Mouse (Mus musculus): ENCODE measurements around the gene Prrc2a.
A peak's percentile ranks its signal among the peaks of the same experiment; 100 is the strongest.
"Not testable (repeated sequence)": the region's sequence is repeated elsewhere in the genome, so short reads cannot be mapped to it uniquely, and the experiment has no call there.

The Prrc2a gene

GRCm38 (mm10) chr17:35134801-35135590 lies 29.7 kb downstream of the Prrc2a start, which contains the start of gene Bag6:
Bag6 (plus strand) TSS chr17:35135178.
- DNase-seq (ENCODE audit: extremely low spot score, low spot score), result peak; percentile 95

- DNase-seq (ENCODE audit: extremely low spot score, low spot score), result no peak
These were observed 31.2 kb downstream of the Prrc2a start for GRCm38 (mm10) chr17:35133517-35133916.

GRCm38 (mm10) chr17:35132174-35132560 lies 32.5 kb downstream of the Prrc2a start:
- DNase-seq (ENCODE audit: extremely low spot score, low spot score), result no peak

GRCm38 (mm10) chr17:35131500-35132173 lies 33.1 kb downstream of the Prrc2a start, which contains the start of gene Apom:
Apom (minus strand) TSS chr17:35132050.
- no peak for DNase-seq (ENCODE audit: extremely low spot score, low spot score)

GRCm38 (mm10) chr17:35131038-35131437 lies 33.7 kb downstream of the Prrc2a start:
- DNase-seq (ENCODE audit: extremely low spot score, low spot score), result no peak

GRCm38 (mm10) chr17:35128996-35129395 lies 35.7 kb downstream of the Prrc2a start:
- no peak for DNase-seq (ENCODE audit: extremely low spot score, low spot score)

- no peak for DNase-seq (ENCODE audit: extremely low spot score, low spot score)
These were observed 37.7 kb downstream of the Prrc2a start for GRCm38 (mm10) chr17:35127017-35127416.

- DNase-seq (ENCODE audit: extremely low spot score, low spot score), result peak; percentile 78
These were observed 38.5 kb downstream of the Prrc2a start, which contains the start of gene D17H6S53E for GRCm38 (mm10) chr17:35126206-35126611. D17H6S53E (plus strand) TSS chr17:35126373.

GRCm38 (mm10) chr17:35125578-35125977 lies 39.1 kb downstream of the Prrc2a start:
- no peak for DNase-seq (ENCODE audit: extremely low spot score, low spot score)

- DNase-seq (ENCODE audit: extremely low spot score, low spot score), result no peak
These were observed 39.6 kb downstream of the Prrc2a start for GRCm38 (mm10) chr17:35125081-35125480.

GRCm38 (mm10) chr17:35124261-35124896 lies 40.3 kb downstream of the Prrc2a start:
- not testable (repeated sequence) for DNase-seq (ENCODE audit: extremely low spot score, low spot score)

GRCm38 (mm10) chr17:35123287-35123686 lies 41.4 kb downstream of the Prrc2a start:
- DNase-seq (ENCODE audit: extremely low spot score, low spot score), result not testable (repeated sequence)

- DNase-seq (ENCODE audit: extremely low spot score, low spot score), result no peak
These were observed 42.8 kb downstream of the Prrc2a start, which contains the start of gene Csnk2b for GRCm38 (mm10) chr17:35121871-35122303. Csnk2b (minus strand) TSS chr17:35122053.

GRCm38 (mm10) chr17:35121143-35121799 lies 43.4 kb downstream of the Prrc2a start, which contains the start of gene Gpank1:
Gpank1 (plus strand) TSS chr17:35121455.
- DNase-seq (ENCODE audit: extremely low spot score, low spot score), result peak; percentile 97

GRCm38 (mm10) chr17:35120745-35121142 lies 44.0 kb downstream of the Prrc2a start:
- DNase-seq (ENCODE audit: extremely low spot score, low spot score), result no peak

- no peak for DNase-seq (ENCODE audit: extremely low spot score, low spot score)
These were observed 49.4 kb downstream of the Prrc2a start, which contains the start of gene Ly6g5b for GRCm38 (mm10) chr17:35115046-35116019. Ly6g5b (minus strand) TSS chr17:35115428.

- no peak for DNase-seq (ENCODE audit: extremely low spot score, low spot score)
These were observed 52.9 kb downstream of the Prrc2a start for GRCm38 (mm10) chr17:35111774-35112173.

GRCm38 (mm10) chr17:35108097-35108496 lies 56.6 kb downstream of the Prrc2a start, which contains the start of gene Ly6g5c:
Ly6g5c (plus strand) TSS chr17:35108279.
- no peak for DNase-seq (ENCODE audit: extremely low spot score, low spot score)

- no peak for DNase-seq (ENCODE audit: extremely low spot score, low spot score)
These were observed 58.2 kb downstream of the Prrc2a start for GRCm38 (mm10) chr17:35106522-35106921.

Data from neural tube, embryonic 10.5 days (tissue).